Mouse (Mus musculus): ENCODE data around the gene Limk2. TPM values are rescaled to one million over a fixed set of nuclear protein-coding genes. Genes with fewer than 3 reads are reported as not detected.
A peak's percentile ranks its signal among the peaks of the same experiment; 100 is the strongest.

The Limk2 gene
- total and polyA plus RNA-seq, 2 experiments from 2014 or later = 31.0 to 38.3 TPM

DNA sequence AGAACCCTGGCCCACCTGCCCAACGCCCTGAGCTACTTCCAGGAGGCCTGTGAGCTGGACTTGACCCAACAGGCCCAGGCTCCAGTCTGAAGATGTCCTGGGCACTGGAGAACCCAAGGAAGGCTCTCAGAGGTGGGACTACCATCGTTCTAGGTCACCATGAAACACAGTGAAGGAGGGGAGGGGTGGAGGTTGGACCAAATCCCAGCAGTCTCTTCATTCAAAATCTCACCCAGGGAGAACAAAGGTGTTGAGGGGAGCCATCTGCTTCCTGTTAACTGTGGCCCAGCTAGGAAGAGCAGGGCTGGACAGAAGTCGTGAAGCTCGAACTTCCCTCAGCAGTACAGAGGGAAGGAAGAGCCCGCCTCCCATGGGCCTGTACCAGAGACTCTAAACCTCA, 19.0 kb downstream of the Limk2 start:
- Histone ChIP-seq H3K4me1 (ENCODE audit: control insufficient read depth, insufficient read depth) (no peaks in the 10 kb centered on the region; the same call in 1 of the 2 replicates), H3K27me3 (ENCODE audit: control insufficient read depth, insufficient read depth, low read length) (no peaks in the 10 kb centered on the region), H3K9ac (replicated peaks; ENCODE audit: low read depth, low read length) (no peak overlapping the region), H3K9me3 (replicated peaks; ENCODE audit: control insufficient read depth, low read length) (no peaks in the 10 kb centered on the region), H3K4me3 (ENCODE audit: low read depth, low read length) (no peak overlapping the region), H3K27ac (ENCODE audit: low read depth) (no peak overlapping the region), H3K36me3 (replicated peaks; ENCODE audit: control insufficient read depth, insufficient read depth, low read length) (no peaks in the 10 kb centered on the region), H3K4me2 (ENCODE audit: low read depth, low read length) (no peak overlapping the region)
- TF ChIP-seq CTCF (IDR thresholded peaks at IDR 0.05; ENCODE audit: low read depth) (no peak), EP300 (IDR thresholded peaks at IDR 0.05; ENCODE audit: low read depth) (no peak)
- 48% methylated on average over 5 of the region's 5 CpGs for WGBS
- DNase-seq (ENCODE audit: low spot score) (no peak), ATAC-seq (ENCODE audit: insufficient read depth, low read depth) (no peak)

DNA sequence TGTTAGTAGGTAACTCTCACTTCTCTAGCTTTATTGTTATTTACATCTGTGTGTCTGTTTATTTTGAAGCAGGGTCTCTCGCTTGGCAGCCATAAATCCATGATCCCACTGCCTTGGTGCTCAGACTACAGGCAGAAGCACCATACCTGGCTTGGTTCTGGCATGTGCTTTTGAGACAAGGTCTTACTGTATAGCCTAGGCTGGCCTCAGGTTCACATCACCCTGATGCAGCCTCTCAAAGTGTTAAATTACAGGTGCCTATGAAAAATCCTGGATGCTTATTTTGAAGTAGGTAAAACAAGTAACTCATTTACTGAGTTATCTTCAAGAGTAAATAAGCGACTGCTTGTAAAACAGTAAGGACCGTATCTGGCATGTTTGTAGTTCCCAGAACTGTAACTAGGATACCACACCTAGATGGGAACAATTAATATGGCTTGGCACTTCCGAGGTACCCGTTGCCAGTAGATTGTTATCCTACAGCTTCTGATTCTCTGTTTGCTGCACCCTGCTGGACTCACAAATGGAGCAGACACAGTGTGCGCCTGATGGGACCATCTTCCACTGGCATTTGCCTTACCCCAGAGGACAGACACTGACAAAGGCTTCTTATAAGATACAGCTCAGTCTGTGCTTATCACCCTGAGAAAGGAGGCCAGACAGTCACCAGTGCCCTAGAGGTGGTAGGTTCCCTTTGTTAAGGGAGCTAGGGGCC, 21.4 kb downstream of the Limk2 start:
- no peak for ATAC-seq (ENCODE audit: insufficient read depth, low read depth)
- TF ChIP-seq EP300 (IDR thresholded peaks at IDR 0.05; ENCODE audit: low read depth) (no peak), CTCF (IDR thresholded peaks at IDR 0.05; ENCODE audit: low read depth) (no peak)
- no peaks in the 10 kb centered on the region; the same call in 1 of the 2 replicates for H3K4me1 ChIP-seq (ENCODE audit: control insufficient read depth, insufficient read depth)
- 0 out of 2 replicates have a peak, but pooled peaks cover 3% of the 10 kb centered on the region for H3K36me3 ChIP-seq (replicated peaks; ENCODE audit: control insufficient read depth, insufficient read depth, low read length)
- H3K4me3 ChIP-seq (ENCODE audit: low read depth, low read length) = no peak overlapping the region
- H3K27ac ChIP-seq (ENCODE audit: low read depth) = no peak overlapping the region
- no peak overlapping the region for H3K9ac ChIP-seq (replicated peaks; ENCODE audit: low read depth, low read length)
- DNase-seq (ENCODE audit: low spot score) = no peak
- WGBS = 78% methylated on average over 6 of the region's 6 CpGs
- no peak overlapping the region for H3K4me2 ChIP-seq (ENCODE audit: low read depth, low read length)
- H3K9me3 ChIP-seq (replicated peaks; ENCODE audit: control insufficient read depth, low read length) = no peaks in the 10 kb centered on the region
- no peaks in the 10 kb centered on the region for H3K27me3 ChIP-seq (ENCODE audit: control insufficient read depth, insufficient read depth, low read length)

DNA sequence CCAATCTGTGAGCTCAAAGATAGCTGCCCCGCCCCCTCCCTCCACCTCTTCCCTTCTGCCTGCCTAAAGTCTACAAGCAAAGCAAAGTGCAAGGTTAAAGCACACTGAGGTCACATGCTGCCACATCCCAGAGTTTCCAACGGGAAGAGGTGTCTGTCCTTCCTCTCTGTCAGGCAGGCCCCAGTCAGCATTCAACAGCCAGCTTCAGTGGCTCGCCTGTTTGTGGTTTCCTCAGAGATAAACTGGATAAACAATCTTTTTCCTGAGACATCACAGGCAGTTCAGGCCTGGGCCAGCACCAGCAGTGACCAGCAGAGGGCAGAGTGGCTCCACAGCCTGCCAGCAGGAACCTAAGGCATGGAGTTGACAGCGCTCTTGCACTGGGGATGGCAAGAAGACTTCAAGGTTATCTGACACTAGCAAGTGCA, 22.0 kb downstream of the Limk2 start:
- Histone ChIP-seq H3K36me3 (replicated peaks; ENCODE audit: control insufficient read depth, insufficient read depth, low read length) (peaks cover 3% of the 10 kb centered on the region; the same call in 1 of the 2 replicates), H3K27me3 (ENCODE audit: control insufficient read depth, insufficient read depth, low read length) (no peaks in the 10 kb centered on the region), H3K9me3 (replicated peaks; ENCODE audit: control insufficient read depth, low read length) (no peaks in the 10 kb centered on the region), H3K4me1 (ENCODE audit: control insufficient read depth, insufficient read depth) (no peaks in the 10 kb centered on the region; the same call in 1 of the 2 replicates), H3K9ac (replicated peaks; ENCODE audit: low read depth, low read length) (no peak overlapping the region), H3K4me2 (ENCODE audit: low read depth, low read length) (no peak overlapping the region), H3K4me3 (ENCODE audit: low read depth, low read length) (no peak overlapping the region), H3K27ac (ENCODE audit: low read depth) (no peak overlapping the region)
- no peak for TF ChIP-seq EP300 (IDR thresholded peaks at IDR 0.05; ENCODE audit: low read depth)
- peak; percentile 99 for TF ChIP-seq CTCF (IDR thresholded peaks at IDR 0.05; ENCODE audit: low read depth)
- ATAC-seq (ENCODE audit: insufficient read depth, low read depth) (peak; percentile 89), DNase-seq (ENCODE audit: low spot score) (peak; percentile 81)
- WGBS = 14% methylated on average over 4 of the region's 4 CpGs

DNA sequence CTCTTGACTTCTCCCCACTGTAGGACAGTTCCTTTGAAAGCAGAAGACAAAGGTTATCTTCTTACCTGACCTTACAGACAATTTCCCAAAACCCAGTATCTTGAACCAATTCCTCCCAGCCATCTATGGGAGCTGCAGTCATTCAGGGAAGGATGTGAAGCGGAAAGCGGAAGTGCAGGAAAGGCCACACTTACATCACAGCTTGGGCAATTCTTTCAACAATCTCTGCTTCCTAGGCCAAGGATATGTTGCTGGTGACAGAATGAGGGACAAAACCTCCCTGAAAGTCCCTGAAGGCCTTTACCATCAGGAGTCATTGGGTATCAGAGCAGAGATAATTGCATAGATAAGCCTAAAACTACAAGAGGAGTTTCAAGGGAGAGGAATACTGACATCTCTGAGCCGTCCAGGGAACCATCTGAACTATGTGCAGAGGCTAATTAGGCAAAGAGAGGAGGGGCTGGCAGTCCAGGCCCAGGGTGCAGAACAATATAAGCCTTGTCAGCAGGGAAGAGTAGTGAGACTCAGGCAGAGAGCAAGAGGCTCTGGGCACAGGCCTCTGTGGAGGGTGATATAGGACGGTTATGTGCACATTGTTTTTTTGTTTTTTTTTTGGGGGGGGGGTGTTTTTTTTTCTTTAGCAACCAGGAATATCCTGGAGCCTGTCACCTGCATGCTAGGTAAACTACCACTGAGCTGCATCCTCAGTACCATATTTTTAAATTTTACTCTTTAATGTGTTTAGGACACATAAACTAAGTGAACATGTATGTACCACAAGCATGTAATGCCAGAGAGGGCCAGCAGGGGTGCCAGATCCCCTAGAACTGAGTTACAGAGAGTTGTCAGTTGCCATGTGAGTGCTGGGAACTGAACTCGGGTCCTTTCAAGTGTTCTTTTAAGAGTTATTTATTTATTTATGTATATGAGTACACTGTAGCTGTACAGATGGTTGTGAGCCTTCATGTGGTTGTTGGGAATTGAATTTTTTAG, 26.1 kb downstream of the Limk2 start:
- no peak for DNase-seq (ENCODE audit: low spot score)
- no peak for TF ChIP-seq EP300 (IDR thresholded peaks at IDR 0.05; ENCODE audit: low read depth)
- no peak for TF ChIP-seq CTCF (IDR thresholded peaks at IDR 0.05; ENCODE audit: low read depth)

DNA sequence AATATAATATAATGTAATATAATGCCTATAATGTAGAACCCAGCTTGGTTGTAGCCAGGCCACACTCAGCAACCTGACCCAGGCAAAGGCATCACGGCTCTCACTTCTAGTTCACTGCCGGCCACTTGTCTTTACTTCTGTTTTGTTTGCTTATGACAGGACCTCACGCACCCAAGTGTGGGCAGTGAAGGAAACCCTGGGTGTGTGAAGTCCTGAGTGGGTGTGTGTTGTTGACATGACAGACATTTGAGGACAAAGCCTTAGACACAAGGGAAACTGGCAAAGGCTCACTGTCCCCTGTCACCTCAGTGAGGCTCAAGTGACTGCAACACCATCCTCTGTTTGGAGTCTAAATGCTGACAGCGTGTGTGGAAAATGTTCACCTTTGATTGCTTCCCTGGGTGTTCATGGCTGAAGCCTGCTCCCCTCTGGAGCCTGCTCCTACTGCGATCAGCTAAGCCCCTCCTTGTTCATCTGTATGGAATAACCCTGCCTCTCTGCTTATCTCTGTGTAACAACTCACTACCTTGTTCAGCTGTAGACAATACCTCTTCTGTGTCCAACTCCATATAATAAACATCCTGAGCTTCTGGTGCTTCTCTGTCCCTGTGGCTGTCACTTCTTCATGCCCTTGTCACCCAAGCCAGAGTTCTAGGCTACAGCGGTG, 27.7 kb downstream of the Limk2 start:
- no peak for DNase-seq (ENCODE audit: low spot score)
- no peak for ATAC-seq (ENCODE audit: insufficient read depth, low read depth)
- Histone ChIP-seq H3K36me3 (replicated peaks; ENCODE audit: control insufficient read depth, insufficient read depth, low read length) (peaks cover 3% of the 10 kb centered on the region; the same call in 1 of the 2 replicates), H3K4me1 (ENCODE audit: control insufficient read depth, insufficient read depth) (no peaks in the 10 kb centered on the region), H3K4me3 (ENCODE audit: low read depth, low read length) (no peak overlapping the region), H3K27me3 (ENCODE audit: control insufficient read depth, insufficient read depth, low read length) (no peaks in the 10 kb centered on the region), H3K27ac (ENCODE audit: low read depth) (no peak overlapping the region), H3K9me3 (replicated peaks; ENCODE audit: control insufficient read depth, low read length) (no peaks in the 10 kb centered on the region), H3K9ac (replicated peaks; ENCODE audit: low read depth, low read length) (no peak overlapping the region), H3K4me2 (ENCODE audit: low read depth, low read length) (no peak overlapping the region)
- TF ChIP-seq EP300 (IDR thresholded peaks at IDR 0.05; ENCODE audit: low read depth) = no peak
- no peak for TF ChIP-seq CTCF (IDR thresholded peaks at IDR 0.05; ENCODE audit: low read depth)
- 78% methylated on average over 6 of the region's 6 CpGs for WGBS

More for the DNA sequence above, 26.1 kb downstream of the Limk2 start:
- ATAC-seq (ENCODE audit: insufficient read depth, low read depth) = no peak
- H3K27me3 ChIP-seq (ENCODE audit: control insufficient read depth, insufficient read depth, low read length) = no peaks in the 10 kb centered on the region
- no peak overlapping the region for H3K9ac ChIP-seq (replicated peaks; ENCODE audit: low read depth, low read length)
- H3K27ac ChIP-seq (ENCODE audit: low read depth) = no peak overlapping the region
- H3K36me3 ChIP-seq (replicated peaks; ENCODE audit: control insufficient read depth, insufficient read depth, low read length) = peaks cover 3% of the 10 kb centered on the region; the same call in 1 of the 2 replicates
- H3K4me2 ChIP-seq (ENCODE audit: low read depth, low read length) = no peak overlapping the region
- no peaks in the 10 kb centered on the region; the same call in 1 of the 2 replicates for H3K4me1 ChIP-seq (ENCODE audit: control insufficient read depth, insufficient read depth)
- H3K4me3 ChIP-seq (ENCODE audit: low read depth, low read length) = no peak overlapping the region
- WGBS = 74% methylated on average over 5 of the region's 5 CpGs
- H3K9me3 ChIP-seq (replicated peaks; ENCODE audit: control insufficient read depth, low read length) = no peaks in the 10 kb centered on the region

All from heart, postnatal 0 days (tissue).